Mouse (Mus musculus): ENCODE data around the gene Olfr1454. TPM values are rescaled to one million over a fixed set of nuclear protein-coding genes. Genes with fewer than 3 reads are reported as not detected.

Gene Olfr1454
- total RNA-seq (2014; rRNA removed) = not detected in 2 replicates
- not detected in 2 replicates for polyA plus RNA-seq (2012; rRNA removed)

- Histone ChIP-seq H3K36me3 (ENCODE audit: control insufficient read depth, insufficient read depth, low read length) (no peaks in the 10 kb centered on the region), H3K9ac (ENCODE audit: low read depth, low read length) (no peak within 1 kb of the TSS), H3K4me3 (ENCODE audit: insufficient read depth, low read depth, low read length) (no peak within 1 kb of the TSS), H3K79me2 (ENCODE audit: control insufficient read depth, insufficient read depth, low read length) (no peaks in the 10 kb centered on the region), H3K27ac (replicated peaks; ENCODE audit: insufficient read depth, low read depth, low read length) (no peak within 1 kb of the TSS), H3K27me3 (ENCODE audit: control insufficient read depth, insufficient read depth, low read length) (no peaks in the 10 kb centered on the region), H3K4me1 (ENCODE audit: control insufficient read depth, insufficient read depth, low read length) (no peaks in the 10 kb centered on the region)
- whole genome bisulfite sequencing = 51% methylated on average over 2 of the region's 2 CpGs
- TF ChIP-seq POLR2A (IDR thresholded peaks at IDR 0.05; ENCODE audit: extremely low read depth, insufficient read depth, low read length) (no peak), CTCF (IDR thresholded peaks at IDR 0.05; ENCODE audit: low read depth, low read length) (no peak)
- DNase-seq (ENCODE audit: extremely low read depth, low read depth, low spot score) = no peak
These were observed at the start of gene Olfr1454 for GRCm38 (mm10) chr19:13060310-13060709. Gene Olfr1454 (plus strand): TSS chr19:13060610.

- DNase-seq (ENCODE audit: extremely low read depth, low read depth, low spot score) = no peak
- no peak for TF ChIP-seq POLR2A (IDR thresholded peaks at IDR 0.05; ENCODE audit: extremely low read depth, insufficient read depth, low read length)
- TF ChIP-seq CTCF (IDR thresholded peaks at IDR 0.05; ENCODE audit: low read depth, low read length) = no peak
- Histone ChIP-seq H3K36me3 (ENCODE audit: control insufficient read depth, insufficient read depth, low read length) (no peaks in the 10 kb centered on the region), H3K27ac (replicated peaks; ENCODE audit: insufficient read depth, low read depth, low read length) (no peak within 1 kb of the TSS), H3K79me2 (ENCODE audit: control insufficient read depth, insufficient read depth, low read length) (no peaks in the 10 kb centered on the region), H3K27me3 (ENCODE audit: control insufficient read depth, insufficient read depth, low read length) (no peaks in the 10 kb centered on the region), H3K4me1 (ENCODE audit: control insufficient read depth, insufficient read depth, low read length) (no peaks in the 10 kb centered on the region), H3K4me3 (ENCODE audit: insufficient read depth, low read depth, low read length) (no peak within 1 kb of the TSS), H3K9ac (ENCODE audit: low read depth, low read length) (no peak within 1 kb of the TSS)
- WGBS = 44% methylated on average over 1 of the region's 1 CpGs
These were observed 32.2 kb upstream of the Olfr1454 start, which contains the start of gene Olfr1453 for GRCm38 (mm10) chr19:13028227-13028626. Gene Olfr1453 (minus strand): TSS chr19:13028327.

DNA sequence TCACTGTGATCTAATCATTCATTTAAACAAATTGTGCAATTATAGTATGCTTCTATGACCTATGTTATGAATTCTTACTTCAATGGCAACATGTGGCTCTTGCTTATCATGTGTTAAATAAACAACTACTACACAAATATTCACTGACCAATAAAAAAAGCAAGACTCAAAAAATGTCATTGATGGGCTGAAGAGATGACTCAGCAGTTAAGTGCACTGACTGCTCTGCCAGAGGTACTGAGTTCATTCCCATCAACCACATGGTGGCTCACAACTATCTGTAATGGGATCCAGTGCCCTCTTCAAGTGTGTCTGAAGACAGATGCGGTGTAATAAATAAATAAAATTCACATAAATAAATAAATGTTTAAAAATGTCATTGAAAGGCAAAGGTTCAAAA is 33.5 kb downstream of the Olfr1454 start:
- H3K36me3 ChIP-seq (ENCODE audit: control insufficient read depth, insufficient read depth, low read length) = no peaks in the 10 kb centered on the region
- H3K79me2 ChIP-seq (ENCODE audit: control insufficient read depth, insufficient read depth, low read length) = no peaks in the 10 kb centered on the region
- DNase-seq (ENCODE audit: extremely low read depth, low read depth, low spot score) = no peak
- no peak overlapping the region for H3K27ac ChIP-seq (replicated peaks; ENCODE audit: insufficient read depth, low read depth, low read length)
- H3K27me3 ChIP-seq (ENCODE audit: control insufficient read depth, insufficient read depth, low read length) = no peaks in the 10 kb centered on the region
- no peak overlapping the region for H3K9ac ChIP-seq (ENCODE audit: low read depth, low read length)
- TF ChIP-seq POLR2A (IDR thresholded peaks at IDR 0.05; ENCODE audit: extremely low read depth, insufficient read depth, low read length) (no peak), CTCF (IDR thresholded peaks at IDR 0.05; ENCODE audit: low read depth, low read length) (no peak)
- H3K4me1 ChIP-seq (ENCODE audit: control insufficient read depth, insufficient read depth, low read length) = no peaks in the 10 kb centered on the region
- 76% methylated on average over 1 of the region's 1 CpGs for WGBS
- no peak overlapping the region for H3K4me3 ChIP-seq (ENCODE audit: insufficient read depth, low read depth, low read length)

- no peak within 1 kb of the TSS for H3K9ac ChIP-seq (ENCODE audit: low read depth, low read length)
- TF ChIP-seq POLR2A (IDR thresholded peaks at IDR 0.05; ENCODE audit: extremely low read depth, insufficient read depth, low read length) (no peak), CTCF (IDR thresholded peaks at IDR 0.05; ENCODE audit: low read depth, low read length) (no peak)
- WGBS = 57% methylated on average over 2 of the region's 2 CpGs
These were observed 37.4 kb downstream of the Olfr1454 start, which contains the start of gene Olfr1457 for GRCm38 (mm10) chr19:13097791-13098190. Gene Olfr1457 (minus strand): TSS chr19:13097891.

GRCm38 (mm10) chr19:13106675-13107074 is 46.3 kb downstream of the Olfr1454 start, which contains the start of gene Olfr1458:
Gene Olfr1458 (minus strand): TSS chr19:13106775.
- TF ChIP-seq CTCF (IDR thresholded peaks at IDR 0.05; ENCODE audit: low read depth, low read length) (no peak), POLR2A (IDR thresholded peaks at IDR 0.05; ENCODE audit: extremely low read depth, insufficient read depth, low read length) (no peak)
- H3K27ac ChIP-seq (replicated peaks; ENCODE audit: insufficient read depth, low read depth, low read length) = no peak within 1 kb of the TSS
- DNase-seq (ENCODE audit: extremely low read depth, low read depth, low spot score) = no peak
- 76% methylated on average over 3 of the region's 3 CpGs for WGBS
- H3K4me1 ChIP-seq (ENCODE audit: control insufficient read depth, insufficient read depth, low read length) = no peaks in the 10 kb centered on the region
- no peaks in the 10 kb centered on the region for H3K27me3 ChIP-seq (ENCODE audit: control insufficient read depth, insufficient read depth, low read length)
- H3K79me2 ChIP-seq (ENCODE audit: control insufficient read depth, insufficient read depth, low read length) = no peaks in the 10 kb centered on the region
- H3K4me3 ChIP-seq (ENCODE audit: insufficient read depth, low read depth, low read length) = no peak within 1 kb of the TSS
- H3K9ac ChIP-seq (ENCODE audit: low read depth, low read length) = no peak within 1 kb of the TSS
- no peaks in the 10 kb centered on the region for H3K36me3 ChIP-seq (ENCODE audit: control insufficient read depth, insufficient read depth, low read length)

More at GRCm38 (mm10) chr19:13097791-13098190, 37.4 kb downstream of the Olfr1454 start, which contains the start of gene Olfr1457:
- no peaks in the 10 kb centered on the region for H3K79me2 ChIP-seq (ENCODE audit: control insufficient read depth, insufficient read depth, low read length)
- H3K4me3 ChIP-seq (ENCODE audit: insufficient read depth, low read depth, low read length) = no peak within 1 kb of the TSS
- no peaks in the 10 kb centered on the region for H3K36me3 ChIP-seq (ENCODE audit: control insufficient read depth, insufficient read depth, low read length)
- H3K4me1 ChIP-seq (ENCODE audit: control insufficient read depth, insufficient read depth, low read length) = no peaks in the 10 kb centered on the region
- H3K27me3 ChIP-seq (ENCODE audit: control insufficient read depth, insufficient read depth, low read length) = no peaks in the 10 kb centered on the region
- no peak within 1 kb of the TSS for H3K27ac ChIP-seq (replicated peaks; ENCODE audit: insufficient read depth, low read depth, low read length)
- no peak for DNase-seq (ENCODE audit: extremely low read depth, low read depth, low spot score)

Other genes with a start within 250 kb of the Olfr1454 start
- not detected in 2 replicates for gene Gm5244, start 213.9 kb upstream of the Olfr1454 start, total RNA-seq (2014; rRNA removed)
- not detected in 2 replicates for gene Gm5244, start 213.9 kb upstream of the Olfr1454 start, polyA plus RNA-seq (2012; rRNA removed)
- gene Olfr1444, start 203.3 kb upstream of the Olfr1454 start, total RNA-seq (2014; rRNA removed) = not detected in 2 replicates
- gene Olfr1444, start 203.3 kb upstream of the Olfr1454 start, polyA plus RNA-seq (2012; rRNA removed) = not detected in 2 replicates
- gene Olfr1445, start 176.8 kb upstream of the Olfr1454 start, total RNA-seq (2014; rRNA removed) = not detected in 2 replicates
- not detected in 2 replicates for gene Olfr1445, start 176.8 kb upstream of the Olfr1454 start, polyA plus RNA-seq (2012; rRNA removed)
- not detected in 2 replicates for gene Olfr1446, start 167.1 kb upstream of the Olfr1454 start, total RNA-seq (2014; rRNA removed)
- gene Olfr1446, start 167.1 kb upstream of the Olfr1454 start, polyA plus RNA-seq (2012; rRNA removed) = not detected in 2 replicates
- not detected in 2 replicates for gene Olfr1447, start 156.9 kb upstream of the Olfr1454 start, total RNA-seq (2014; rRNA removed)
- not detected in 2 replicates for gene Olfr1447, start 156.9 kb upstream of the Olfr1454 start, polyA plus RNA-seq (2012; rRNA removed)
- not detected in 2 replicates for gene Olfr1448, start 136.2 kb upstream of the Olfr1454 start, total RNA-seq (2014; rRNA removed)
- not detected in 2 replicates for gene Olfr1448, start 136.2 kb upstream of the Olfr1454 start, polyA plus RNA-seq (2012; rRNA removed)
- not detected in 2 replicates for gene Olfr1449, start 129.8 kb upstream of the Olfr1454 start, total RNA-seq (2014; rRNA removed)
- not detected in 2 replicates for gene Olfr1449, start 129.8 kb upstream of the Olfr1454 start, polyA plus RNA-seq (2012; rRNA removed)
- not detected in 2 replicates for gene Olfr1450, start 110.4 kb upstream of the Olfr1454 start, total RNA-seq (2014; rRNA removed)
- not detected in 2 replicates for gene Olfr1450, start 110.4 kb upstream of the Olfr1454 start, polyA plus RNA-seq (2012; rRNA removed)
- gene Olfr1451, start 65.6 kb upstream of the Olfr1454 start, total RNA-seq (2014; rRNA removed) = not detected in 2 replicates
- gene Olfr1451, start 65.6 kb upstream of the Olfr1454 start, polyA plus RNA-seq (2012; rRNA removed) = not detected in 2 replicates
- not detected in 2 replicates for gene Olfr1453, start 32.3 kb upstream of the Olfr1454 start, total RNA-seq (2014; rRNA removed)
- gene Olfr1453, start 32.3 kb upstream of the Olfr1454 start, polyA plus RNA-seq (2012; rRNA removed) = not detected in 2 replicates
- gene Olfr1457, start 37.3 kb downstream of the Olfr1454 start, total RNA-seq (2014; rRNA removed) = not detected in 2 replicates
- not detected in 2 replicates for gene Olfr1457, start 37.3 kb downstream of the Olfr1454 start, polyA plus RNA-seq (2012; rRNA removed)
- gene Olfr1458, start 46.2 kb downstream of the Olfr1454 start, total RNA-seq (2014; rRNA removed) = not detected in 2 replicates
- not detected in 2 replicates for gene Olfr1458, start 46.2 kb downstream of the Olfr1454 start, polyA plus RNA-seq (2012; rRNA removed)
- gene Olfr1459, start 88.9 kb downstream of the Olfr1454 start, total RNA-seq (2014; rRNA removed) = not detected in 2 replicates
- not detected in 2 replicates for gene Olfr1459, start 88.9 kb downstream of the Olfr1454 start, polyA plus RNA-seq (2012; rRNA removed)
- not detected in 2 replicates for gene Olfr1461, start 102.4 kb downstream of the Olfr1454 start, total RNA-seq (2014; rRNA removed)
- not detected in 2 replicates for gene Olfr1461, start 102.4 kb downstream of the Olfr1454 start, polyA plus RNA-seq (2012; rRNA removed)
- not detected in 2 replicates for gene Olfr1462, start 125.1 kb downstream of the Olfr1454 start, total RNA-seq (2014; rRNA removed)
- not detected in 2 replicates for gene Olfr1462, start 125.1 kb downstream of the Olfr1454 start, polyA plus RNA-seq (2012; rRNA removed)
- not detected in 2 replicates for gene Olfr1463, start 170.7 kb downstream of the Olfr1454 start, total RNA-seq (2014; rRNA removed)
- gene Olfr1463, start 170.7 kb downstream of the Olfr1454 start, polyA plus RNA-seq (2012; rRNA removed) = not detected in 2 replicates